Mouse (Mus musculus): Measurements from ENCODE around the gene Acmsd.
"Not testable (repeated sequence)": the region's sequence is repeated elsewhere in the genome, so short reads cannot be mapped to it uniquely, and the experiment has no call there.

Gene Acmsd

DNA sequence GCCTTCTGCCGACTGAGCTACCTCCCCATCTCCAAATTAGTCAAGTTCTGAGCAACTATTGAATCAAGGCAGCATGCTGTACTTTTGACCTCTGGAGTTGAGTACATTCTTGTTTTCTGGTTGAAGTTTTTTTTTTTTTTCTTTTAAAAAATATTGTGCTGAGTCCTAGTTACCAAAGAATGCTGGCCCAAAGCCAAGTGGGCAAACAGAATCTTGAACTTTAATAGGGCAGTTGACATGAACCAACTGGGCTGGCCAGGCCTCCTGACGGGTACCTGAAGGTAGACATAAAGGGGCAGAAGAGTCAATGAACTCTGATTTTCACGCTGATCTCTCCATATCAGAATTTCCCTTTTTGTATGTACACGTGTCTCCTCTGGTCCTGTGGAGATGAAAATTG lies at the start of gene Acmsd:
Gene Acmsd (plus strand): TSS at position 318 of the 400 bp plus-strand sequence.
- no peak for DNase-seq

DNA sequence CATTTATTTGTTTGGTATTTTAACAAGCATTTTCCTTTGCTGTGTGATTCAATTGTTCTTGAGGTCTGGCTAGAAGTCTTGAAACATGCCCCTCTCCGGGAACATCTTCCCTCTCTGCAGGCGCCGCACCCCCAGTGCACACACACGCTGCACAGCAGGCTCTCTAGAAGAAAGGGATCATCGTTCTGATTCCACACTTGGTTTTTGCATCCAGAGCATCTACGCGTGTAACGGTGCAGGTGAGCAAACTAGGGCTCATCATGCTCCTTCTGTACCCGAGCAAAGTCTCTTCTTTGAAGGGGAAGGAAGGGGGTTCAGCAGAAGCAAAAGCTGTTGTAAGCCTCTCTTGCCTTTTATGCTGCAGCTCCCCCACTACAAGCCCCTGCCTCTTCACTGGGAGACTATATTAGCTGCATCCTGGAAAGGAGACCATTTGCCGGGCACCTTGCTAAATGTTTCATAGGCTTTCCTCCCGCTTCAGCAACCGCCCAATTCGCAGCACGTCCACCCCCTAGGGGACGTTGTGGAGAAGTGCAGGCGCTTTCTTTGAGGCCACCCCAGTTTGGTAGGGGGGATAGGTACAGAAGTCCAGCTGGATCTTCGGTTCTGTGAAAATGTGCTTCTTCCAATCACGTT lies 49.6 kb upstream of the Acmsd start, which contains the start of gene Tmem163:
Gene Tmem163 (minus strand): TSS at position 51 of the 636 bp plus-strand sequence.
- peak; percentile 74 for DNase-seq

GRCm38 (mm10) chr1:127696533-127696932 lies 32.7 kb upstream of the Acmsd start:
- DNase-seq = no peak

GRCm38 (mm10) chr1:127702187-127702586 lies 27.0 kb upstream of the Acmsd start:
- DNase-seq = no peak

- no peak for DNase-seq
Measured at GRCm38 (mm10) chr1:127706269-127706668, 22.9 kb upstream of the Acmsd start.

- no peak for DNase-seq
Measured at GRCm38 (mm10) chr1:127716441-127716840, 12.8 kb upstream of the Acmsd start.

DNA sequence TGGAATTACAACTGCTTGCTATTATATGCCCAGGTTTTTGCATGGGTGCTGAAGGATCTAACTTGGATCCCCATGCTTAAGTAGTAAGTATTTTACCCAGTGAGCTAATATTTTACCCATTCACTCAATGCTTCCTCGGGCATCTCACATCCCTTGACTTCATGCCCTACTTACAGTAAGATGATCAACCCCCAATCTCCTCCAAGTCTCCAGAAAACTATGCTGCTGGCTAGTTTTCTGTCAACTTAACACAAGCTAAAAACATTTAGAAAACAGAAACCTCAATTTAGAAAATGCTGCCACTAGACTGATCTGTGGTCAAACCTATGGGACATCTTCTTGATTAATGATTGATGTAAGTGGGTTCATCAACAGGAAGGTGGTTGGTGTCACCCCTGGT lies 10.9 kb upstream of the Acmsd start:
- DNase-seq = no peak

GRCm38 (mm10) chr1:127723596-127723995 lies 5.6 kb upstream of the Acmsd start:
- DNase-seq = no peak

DNA sequence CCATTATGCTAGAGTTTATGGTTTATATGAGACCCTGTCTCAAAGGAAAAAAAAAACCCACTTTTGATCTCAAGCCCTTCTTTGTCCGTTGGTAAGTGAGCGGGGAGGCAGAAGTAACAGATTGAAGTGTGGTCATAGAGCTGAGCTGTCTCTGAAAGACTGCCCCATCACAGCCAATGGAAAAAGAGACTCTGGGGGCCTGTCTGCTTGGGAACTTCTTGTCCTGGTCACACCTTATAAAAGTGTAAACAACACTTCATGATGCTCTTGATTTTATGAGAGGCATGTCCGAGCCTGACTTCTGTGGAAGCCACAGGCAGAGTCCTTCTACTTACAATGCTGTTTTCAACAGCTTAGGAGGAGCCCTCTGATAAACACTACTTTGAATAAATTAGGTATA lies 1.9 kb downstream of the Acmsd start:
- DNase-seq = no peak

- no peak for DNase-seq
Measured at GRCm38 (mm10) chr1:127732435-127732834, 3.2 kb downstream of the Acmsd start.

- no peak for DNase-seq
Measured at GRCm38 (mm10) chr1:127732841-127733240, 3.6 kb downstream of the Acmsd start.

DNA sequence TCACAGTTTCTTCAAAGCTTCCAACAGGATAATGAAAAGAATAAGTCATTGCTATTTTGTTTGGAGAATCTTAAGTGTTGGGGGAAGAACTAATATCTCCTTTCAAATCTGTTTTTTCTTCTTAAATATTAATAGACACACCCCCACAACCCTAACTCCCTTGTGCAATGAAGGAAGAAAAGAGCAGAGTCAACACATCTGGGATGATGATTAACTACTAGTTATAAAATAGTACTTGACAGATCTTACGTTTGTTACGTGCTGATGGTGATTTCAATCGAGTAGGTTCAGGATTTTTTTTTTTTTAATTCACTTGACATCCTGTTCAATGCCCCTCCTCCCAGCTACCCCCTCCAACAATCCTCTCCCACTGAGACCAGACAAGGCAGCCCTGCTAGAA lies 6.1 kb downstream of the Acmsd start:
- DNase-seq = no peak

- no peak for DNase-seq
Measured at GRCm38 (mm10) chr1:127750401-127751102, 21.3 kb downstream of the Acmsd start.

- no peak for DNase-seq
Measured at GRCm38 (mm10) chr1:127755806-127756205, 26.6 kb downstream of the Acmsd start.

DNA sequence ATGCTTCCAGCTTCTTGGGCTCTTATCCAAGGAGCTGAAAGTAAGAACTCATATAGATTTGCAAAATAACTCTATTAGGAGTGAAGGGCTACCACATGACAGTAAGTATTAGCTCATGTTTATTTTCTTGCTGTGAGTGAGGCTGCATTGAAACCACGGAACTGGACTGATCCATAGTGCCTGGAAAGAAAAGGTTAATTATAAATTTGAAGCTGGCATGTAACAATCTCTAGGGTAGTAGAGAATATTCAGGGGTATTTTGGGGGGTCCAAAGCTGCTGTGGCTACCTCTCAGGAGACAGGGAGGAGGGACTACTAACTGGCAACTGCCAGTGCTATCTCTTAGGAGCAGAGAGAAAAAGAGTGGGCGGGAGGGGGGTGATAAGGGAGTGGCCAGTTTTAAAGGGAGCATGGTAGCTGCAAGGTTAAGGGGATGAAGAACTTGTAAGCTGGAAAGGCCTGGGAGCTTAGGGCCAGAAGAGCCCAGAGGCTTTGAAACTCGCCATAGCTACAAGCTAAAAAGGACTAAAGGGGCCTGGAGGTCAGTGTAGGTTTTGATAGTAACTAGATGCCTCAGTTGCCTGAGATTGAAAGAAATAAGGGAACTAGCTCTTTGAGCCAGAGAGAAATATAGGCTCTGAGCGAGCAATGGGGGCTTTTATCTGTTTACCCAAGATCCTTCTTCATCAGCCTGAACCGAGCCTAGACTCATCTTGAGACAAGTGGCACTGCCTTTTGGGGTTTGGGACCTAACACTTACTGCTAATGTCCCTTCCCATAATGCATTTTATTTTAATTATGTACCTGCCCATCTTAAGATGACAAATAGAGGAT lies 27.3 kb downstream of the Acmsd start:
- DNase-seq = no peak

DNA sequence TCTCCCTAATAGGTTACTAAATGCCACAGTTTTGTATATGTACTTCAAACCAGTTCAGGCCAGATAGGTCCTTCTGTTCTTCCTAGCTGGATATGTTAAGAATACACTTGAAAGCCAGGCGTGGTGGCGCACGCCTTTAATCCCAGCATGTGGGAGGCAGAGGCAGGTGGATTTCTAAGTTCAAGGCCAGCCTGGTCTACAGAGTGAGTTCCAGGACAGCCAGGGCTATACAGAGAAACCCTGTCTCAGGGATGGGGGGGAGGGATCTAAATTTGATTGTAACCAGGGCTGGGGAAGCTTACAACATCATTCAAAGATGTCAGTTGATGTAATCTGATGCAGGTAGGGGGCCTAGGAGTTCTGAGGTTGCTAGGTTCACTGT lies 27.9 kb downstream of the Acmsd start:
- DNase-seq = not testable (repeated sequence)

- DNase-seq = no peak
Measured at GRCm38 (mm10) chr1:127765468-127765867, 36.3 kb downstream of the Acmsd start.

GRCm38 (mm10) chr1:127766741-127767140 lies 37.5 kb downstream of the Acmsd start:
- no peak for DNase-seq

DNA sequence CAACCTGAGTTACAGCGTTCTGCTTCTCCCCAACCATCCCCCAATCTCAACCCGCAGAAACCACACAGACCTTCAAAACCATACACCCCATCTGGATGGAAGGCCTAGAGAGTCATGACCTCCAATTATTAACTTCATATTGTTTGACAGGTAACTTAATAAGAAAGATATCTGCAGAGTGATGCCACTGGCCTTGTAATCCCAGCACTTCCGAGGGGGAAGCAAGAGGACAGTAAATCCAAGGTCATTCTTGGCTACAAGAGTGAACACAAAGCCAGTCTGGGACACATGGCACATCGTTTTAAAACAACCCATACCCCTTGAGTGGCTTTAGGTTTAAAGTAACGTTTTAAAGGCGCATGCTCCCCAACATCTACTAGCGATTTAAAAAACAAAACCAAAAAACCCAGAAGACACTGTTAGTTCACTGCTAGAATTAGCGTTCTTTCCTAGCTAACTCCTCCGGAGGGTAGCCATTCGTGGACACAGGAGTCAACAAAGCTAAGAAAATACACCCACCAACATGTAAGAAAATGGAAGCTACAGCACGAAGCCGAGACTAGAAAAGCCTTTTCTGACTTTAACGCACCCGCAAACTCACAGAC lies 44.1 kb downstream of the Acmsd start:
- DNase-seq = no peak

GRCm38 (mm10) chr1:127773803-127774500 lies 44.7 kb downstream of the Acmsd start, which contains the start of gene Ccnt2:
Gene Ccnt2, plus strand, starts transcription at chr1:127774164.
- peak; percentile 100 for DNase-seq

DNA sequence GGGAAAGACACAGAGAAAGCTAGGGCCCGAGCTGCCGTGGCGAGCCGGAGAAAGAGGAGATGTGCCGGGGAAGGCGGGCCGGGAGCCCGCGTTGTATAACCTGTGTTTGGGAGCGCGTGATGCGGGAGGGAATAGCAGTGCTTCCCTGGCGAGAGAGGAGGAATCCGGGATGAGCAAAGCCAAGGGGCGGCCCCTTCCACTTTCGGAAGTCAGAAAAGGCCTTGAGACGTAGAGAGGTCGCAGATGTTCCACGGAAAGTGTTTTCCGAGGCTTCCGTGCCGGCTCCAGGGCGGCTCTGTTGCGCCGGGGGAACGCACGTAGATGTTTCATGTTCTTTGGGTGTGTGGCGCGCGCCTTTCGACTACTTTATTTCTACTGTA lies 45.3 kb downstream of the Acmsd start:
- no peak for DNase-seq

- DNase-seq = no peak
Measured at GRCm38 (mm10) chr1:127775206-127775720, 46.0 kb downstream of the Acmsd start.

Measured in cerebellum, adult 9-11 months (tissue).